Comparison of ENCODE assay signal across 17 mouse cellular contexts in genomic region chr5:149030103-149030502, GRCm38 (mm10). TPM values are rescaled to one million over a fixed set of nuclear protein-coding genes. Genes with fewer than 3 reads are reported as not detected.
A peak's percentile ranks its signal among the peaks of the same experiment; 100 is the strongest.
DNase-seq lines count a peak whose midpoint lies in the region; ATAC-seq and TF ChIP-seq lines count a peak whose summit lies in the region.
"Had no signal": no experiment of that assay in that cellular context is flagged by ENCODE, and none has a peak within 500 bp of the region (broad histone marks: within the 10 kb centered on the region; RNA-seq: fewer than 3 reads in every experiment).

No protein-coding gene starts in this region.

- no peak for TF ChIP-seq CTCF in lung, postnatal 0 days (IDR thresholded peaks at IDR 0.05)

- no peak overlapping the region for H3K4me3 ChIP-seq in lung, embryonic 15.5 days
- H3K4me3 ChIP-seq in lung, postnatal 0 days (ENCODE audit: low read depth, low read length): no peak overlapping the region
- no peak overlapping the region for H3K4me3 ChIP-seq in intestine, embryonic 16.5 days (ENCODE audit: low read length)
- H3K4me3 ChIP-seq: midbrain, embryonic 15.5 days had no signal

- TF ChIP-seq EP300 in lung, postnatal 0 days (IDR thresholded peaks at IDR 0.05): no peak

- ATAC-seq in lung, embryonic 15.5 days (ENCODE audit: borderline replicate concordance, extremely low read depth, low FRiP score, low TSS enrichment): no peak
- ATAC-seq in lung, postnatal 0 days: no peak
- no peak for ATAC-seq in intestine, embryonic 16.5 days
- no peak for ATAC-seq in megakaryocyte-erythroid progenitor cell, adult 5-6 weeks (replicated peaks; ENCODE audit: low FRiP score, low TSS enrichment, poor library complexity, severe bottlenecking)
- ATAC-seq: forebrain, postnatal 0 days; midbrain, embryonic 15.5 days; Patski had no signal

- H3K27me3 ChIP-seq in lung, embryonic 15.5 days: no peaks in the 10 kb centered on the region
- H3K27me3 ChIP-seq in lung, postnatal 0 days (replicated peaks; ENCODE audit: insufficient read depth, low read length): no peaks in the 10 kb centered on the region
- H3K27me3 ChIP-seq in intestine, embryonic 16.5 days (replicated peaks; ENCODE audit: control insufficient read depth, insufficient read depth, low read length): no peaks in the 10 kb centered on the region
- H3K27me3 ChIP-seq: midbrain, embryonic 15.5 days; Patski had no signal

- H3K36me3 ChIP-seq in lung, embryonic 15.5 days: no peaks in the 10 kb centered on the region
- no peaks in the 10 kb centered on the region for H3K36me3 ChIP-seq in lung, postnatal 0 days (ENCODE audit: insufficient read depth, low read length)
- H3K36me3 ChIP-seq in intestine, embryonic 16.5 days (ENCODE audit: control insufficient read depth, insufficient read depth, low read length): no peaks in the 10 kb centered on the region
- H3K36me3 ChIP-seq: midbrain, embryonic 15.5 days had no signal

- H3K9me3 ChIP-seq in lung, embryonic 15.5 days: no peaks in the 10 kb centered on the region
- H3K9me3 ChIP-seq in lung, postnatal 0 days (ENCODE audit: low read length): no peaks in the 10 kb centered on the region
- no peaks in the 10 kb centered on the region for H3K9me3 ChIP-seq in intestine, embryonic 16.5 days (ENCODE audit: control insufficient read depth, low read length)
- H3K9me3 ChIP-seq: midbrain, embryonic 15.5 days had no signal

- peak; percentile 76 for DNase-seq in heart, adult 11 months
- DNase-seq in heart, postnatal 25 days (ENCODE audit: low spot score): no peak
- no peak for DNase-seq in lung, postnatal 0 days (ENCODE audit: low spot score)
- DNase-seq in thymus, postnatal 36 days: peak; percentile 57 to 77
- no peak for DNase-seq in adrenal gland, adult 2 months
- DNase-seq: adrenal gland, postnatal 10 days; embryo, embryonic 11 days; forebrain, postnatal 0 days; kidney, adult 9 months; lung, embryonic 14.5 days; right cerebral cortex, postnatal 14 days had no signal

- H3K9ac ChIP-seq in lung, embryonic 15.5 days: no peak overlapping the region
- H3K9ac ChIP-seq in lung, postnatal 0 days (replicated peaks; ENCODE audit: low read depth): no peak overlapping the region
- H3K9ac ChIP-seq in intestine, embryonic 16.5 days (ENCODE audit: low read depth, low read length): no peak overlapping the region
- H3K9ac ChIP-seq: forebrain, postnatal 0 days; lung, embryonic 14.5 days; midbrain, embryonic 15.5 days had no signal

- H3K4me2 ChIP-seq in lung, embryonic 15.5 days: no peak overlapping the region
- H3K4me2 ChIP-seq in lung, postnatal 0 days (replicated peaks; ENCODE audit: low read depth, low read length): no peak overlapping the region
- H3K4me2 ChIP-seq in intestine, embryonic 16.5 days (ENCODE audit: low read depth, low read length): no peak overlapping the region
- H3K4me2 ChIP-seq: midbrain, embryonic 15.5 days had no signal

- intact Hi-C loops in heart, postnatal 25 days (cut with DNase I): loop anchor here (2.0 to 5.0 kb wide), 3 partner anchors 21 to 63 kb away; no protein-coding TSS in a partner anchor

- peak overlapping the region; percentile 45 for H3K27ac ChIP-seq in lung, embryonic 15.5 days
- no peak overlapping the region for H3K27ac ChIP-seq in lung, postnatal 0 days (ENCODE audit: low read length)
- H3K27ac ChIP-seq in intestine, embryonic 16.5 days (ENCODE audit: low read length): peak overlapping the region; percentile 33; the same call in 1 of the 2 replicates
- H3K27ac ChIP-seq: midbrain, embryonic 15.5 days had no signal

- 39% methylated on average over 2 of the region's 2 CpGs for WGBS in lung, embryonic 15.5 days
- 75% methylated on average over 2 of the region's 2 CpGs for whole genome bisulfite sequencing in lung, postnatal 0 days
- WGBS in intestine, embryonic 16.5 days: 65% methylated on average over 2 of the region's 2 CpGs

- peaks cover 23% of the 10 kb centered on the region for H3K4me1 ChIP-seq in lung, embryonic 15.5 days
- no peaks in the 10 kb centered on the region; the same call in 1 of the 2 replicates for H3K4me1 ChIP-seq in lung, postnatal 0 days (ENCODE audit: insufficient read depth, low read depth, low read length)
- H3K4me1 ChIP-seq in intestine, embryonic 16.5 days (ENCODE audit: control insufficient read depth, insufficient read depth, low read length): peaks cover 17% of the 10 kb centered on the region

RNA-seq across cellular contexts. Expression of gene Gm42791, which starts 35.2 kb away (rescaled TPM):
- 1 to 10 TPM; 5.8 to 6.2 TPM for total RNA-seq in heart, postnatal 25 days (2021)
- polyA plus RNA-seq in lung, embryonic 15.5 days (2015; fragmentation: Nextera tagmentation; extraction: Ambion mirVana): 3.3 and 4.0 TPM in 2 replicates
- 0.78 and 1.2 TPM in 2 replicates for polyA plus RNA-seq in lung, postnatal 0 days (2015; fragmentation: Nextera tagmentation; extraction: Ambion mirVana)
- 0.80 and 1.0 TPM in 2 replicates for polyA plus RNA-seq in intestine, embryonic 16.5 days (2015; fragmentation: Nextera tagmentation; extraction: Ambion mirVana)
- total RNA-seq in megakaryocyte-erythroid progenitor cell, adult 5-6 weeks (2014; fragmentation: Nextera tagmentation): 12.5 TPM in 1 of 2 replicates, not detected in the other
- 7.8 and 10.8 TPM in 2 replicates for total RNA-seq in megakaryocyte-erythroid progenitor cell, adult 5-6 weeks (2017)
- total RNA-seq in adrenal gland, adult 2 months (2021): 1 to 10 TPM; 6.3 to 6.5 TPM
- polyA plus RNA-seq in adrenal gland, adult 2 months (2012; rRNA removed): not detected in 2 replicates
- total RNA-seq: forebrain, postnatal 0 days had no signal
- polyA plus RNA-seq: C2C12, Patski had no signal

Comparison
In these comparisons a context has a peak if more than half of its experiments do, and no peak if none do; other contexts are left out.
1. DNase-seq: peak in heart, adult 11 months (single experiment) and thymus, postnatal 36 days (2 of 2); none in heart, postnatal 25 days (single experiment), lung, postnatal 0 days (single experiment) and adrenal gland, adult 2 months (single experiment).